Comparison of ENCODE assay signal across 19 mouse cellular contexts in genomic region chr3:80608467-80608866, GRCm38 (mm10).
DNase-seq lines count a peak whose midpoint lies in the region; ATAC-seq lines count a peak whose summit lies in the region.
"Had no signal": no experiment of that assay in that cellular context is flagged by ENCODE, and none has a peak within 500 bp of the region (broad histone marks: within the 10 kb centered on the region; RNA-seq: fewer than 3 reads in every experiment).

No protein-coding gene starts in this region.

- H3K27ac ChIP-seq in embryonic facial prominence, embryonic 11.5 days (replicated peaks; ENCODE audit: low read depth, low read length), result no peak overlapping the region
- H3K27ac ChIP-seq in embryonic facial prominence, embryonic 10.5 days (replicated peaks), result no peak overlapping the region
- H3K27ac ChIP-seq in midbrain, embryonic 15.5 days, result no peak overlapping the region
- no peak overlapping the region for H3K27ac ChIP-seq in midbrain, embryonic 13.5 days
- no peak overlapping the region for H3K27ac ChIP-seq in forebrain, embryonic 12.5 days
- H3K27ac ChIP-seq: hindbrain, postnatal 0 days had no signal

- H3K4me3 ChIP-seq in embryonic facial prominence, embryonic 11.5 days (ENCODE audit: low read depth, low read length), result no peak overlapping the region
- H3K4me3 ChIP-seq in embryonic facial prominence, embryonic 10.5 days, result no peak overlapping the region
- no peak overlapping the region for H3K4me3 ChIP-seq in midbrain, embryonic 15.5 days
- H3K4me3 ChIP-seq in midbrain, embryonic 13.5 days (replicated peaks), result no peak overlapping the region
- H3K4me3 ChIP-seq in forebrain, embryonic 12.5 days (replicated peaks), result no peak overlapping the region
- H3K4me3 ChIP-seq: myocyte had no signal

- H3K9me3 ChIP-seq in embryonic facial prominence, embryonic 11.5 days (replicated peaks; ENCODE audit: control insufficient read depth, low read length), result no peaks in the 10 kb centered on the region
- no peaks in the 10 kb centered on the region for H3K9me3 ChIP-seq in embryonic facial prominence, embryonic 10.5 days
- no peaks in the 10 kb centered on the region for H3K9me3 ChIP-seq in midbrain, embryonic 15.5 days
- H3K9me3 ChIP-seq in midbrain, embryonic 13.5 days, result no peaks in the 10 kb centered on the region
- H3K9me3 ChIP-seq in forebrain, embryonic 12.5 days, result no peaks in the 10 kb centered on the region

- no peaks in the 10 kb centered on the region for H3K36me3 ChIP-seq in embryonic facial prominence, embryonic 11.5 days (replicated peaks; ENCODE audit: control insufficient read depth, insufficient read depth, low read depth, low read length)
- H3K36me3 ChIP-seq in embryonic facial prominence, embryonic 10.5 days (replicated peaks), result no peaks in the 10 kb centered on the region
- H3K36me3 ChIP-seq in midbrain, embryonic 15.5 days (replicated peaks), result no peaks in the 10 kb centered on the region
- H3K36me3 ChIP-seq in midbrain, embryonic 13.5 days, result no peaks in the 10 kb centered on the region
- H3K36me3 ChIP-seq in forebrain, embryonic 12.5 days (replicated peaks), result no peaks in the 10 kb centered on the region

- no peak overlapping the region for H3K4me2 ChIP-seq in embryonic facial prominence, embryonic 11.5 days (ENCODE audit: low read depth, low read length)
- no peak overlapping the region for H3K4me2 ChIP-seq in midbrain, embryonic 15.5 days
- H3K4me2 ChIP-seq in midbrain, embryonic 13.5 days (replicated peaks), result no peak overlapping the region
- no peak overlapping the region for H3K4me2 ChIP-seq in forebrain, embryonic 12.5 days
- H3K4me2 ChIP-seq: heart, embryonic 11.5 days; lung, embryonic 14.5 days had no signal

- H3K4me1 ChIP-seq in embryonic facial prominence, embryonic 11.5 days (ENCODE audit: control insufficient read depth, insufficient read depth, low read length), result no peaks in the 10 kb centered on the region
- no peaks in the 10 kb centered on the region for H3K4me1 ChIP-seq in embryonic facial prominence, embryonic 10.5 days
- H3K4me1 ChIP-seq in midbrain, embryonic 15.5 days, result no peaks in the 10 kb centered on the region
- H3K4me1 ChIP-seq in midbrain, embryonic 13.5 days (replicated peaks), result 0 out of 2 replicates have a peak, but pooled peaks cover 5% of the 10 kb centered on the region
- peaks cover 5% of the 10 kb centered on the region for H3K4me1 ChIP-seq in forebrain, embryonic 12.5 days

- no peak for ATAC-seq in embryonic facial prominence, embryonic 11.5 days (replicated peaks; ENCODE audit: insufficient number of reproducible peaks, low FRiP score, low TSS enrichment, low read depth)
- ATAC-seq in midbrain, embryonic 15.5 days (replicated peaks), result 0 out of 2 replicates have a peak, but pooled peaks have one; percentile 17
- ATAC-seq in midbrain, embryonic 13.5 days, result no peak
- ATAC-seq in forebrain, embryonic 12.5 days (ENCODE audit: low FRiP score), result peak; percentile 86
- no peak for ATAC-seq in erythroid progenitor cell, adult 5-6 weeks (replicated peaks; ENCODE audit: low FRiP score, poor library complexity, severe bottlenecking)
- ATAC-seq: hindbrain, postnatal 0 days had no signal

- H3K9ac ChIP-seq in embryonic facial prominence, embryonic 11.5 days (replicated peaks; ENCODE audit: low read length), result no peak overlapping the region
- no peak overlapping the region for H3K9ac ChIP-seq in midbrain, embryonic 15.5 days
- H3K9ac ChIP-seq in midbrain, embryonic 13.5 days (replicated peaks), result no peak overlapping the region
- H3K9ac ChIP-seq in forebrain, embryonic 12.5 days, result no peak overlapping the region
- H3K9ac ChIP-seq: lung, embryonic 14.5 days had no signal

- peak; percentile 18 for DNase-seq in embryonic facial prominence, embryonic 11.5 days (ENCODE audit: low spot score)
- no peak for DNase-seq in embryonic facial prominence, embryonic 10.5 days (ENCODE audit: low spot score)
- peak; percentile 34 for DNase-seq in mesoderm, embryonic 11.5 days (ENCODE audit: low read depth, low spot score)
- no peak for DNase-seq in thymus, postnatal 14 days
- DNase-seq: cerebellum, adult 2 months; gastrocnemius, postnatal 14 days; heart, postnatal 36 days; kidney, adult 18-20 months; kidney, postnatal 36 days; lung, embryonic 14.5 days; right cerebral cortex, postnatal 25 days had no signal

- no peaks in the 10 kb centered on the region for H3K27me3 ChIP-seq in embryonic facial prominence, embryonic 11.5 days (ENCODE audit: control insufficient read depth, insufficient read depth, low read length)
- H3K27me3 ChIP-seq in embryonic facial prominence, embryonic 10.5 days (replicated peaks; ENCODE audit: low read depth, poor library complexity, severe bottlenecking), result no peaks in the 10 kb centered on the region
- no peaks in the 10 kb centered on the region for H3K27me3 ChIP-seq in midbrain, embryonic 15.5 days (replicated peaks)
- H3K27me3 ChIP-seq in midbrain, embryonic 13.5 days, result no peaks in the 10 kb centered on the region
- no peaks in the 10 kb centered on the region for H3K27me3 ChIP-seq in forebrain, embryonic 12.5 days
- H3K27me3 ChIP-seq: CH12.LX had no signal

- WGBS in embryonic facial prominence, embryonic 11.5 days, result 33% methylated on average over 4 of the region's 4 CpGs
- WGBS in embryonic facial prominence, embryonic 10.5 days, result 34% methylated on average over 4 of the region's 4 CpGs
- WGBS in midbrain, embryonic 15.5 days, result 37% methylated on average over 4 of the region's 4 CpGs
- 39% methylated on average over 4 of the region's 4 CpGs for WGBS in midbrain, embryonic 13.5 days
- 9% methylated on average over 4 of the region's 4 CpGs for WGBS in forebrain, embryonic 12.5 days

Comparison
In these comparisons a context has a peak if more than half of its experiments do, and no peak if none do; other contexts are left out.
1. ATAC-seq: peak in midbrain, embryonic 15.5 days (single experiment) and forebrain, embryonic 12.5 days (single experiment); none in embryonic facial prominence, embryonic 11.5 days (single experiment), midbrain, embryonic 13.5 days (single experiment) and erythroid progenitor cell, adult 5-6 weeks (single experiment).
2. DNase-seq: peak in embryonic facial prominence, embryonic 11.5 days (single experiment) and mesoderm, embryonic 11.5 days (single experiment); none in embryonic facial prominence, embryonic 10.5 days (single experiment) and thymus, postnatal 14 days (single experiment).